Mouse (Mus musculus) lung, embryonic 14.5 days (tissue): ENCODE measurements around the gene Slc9a1. TPM values are rescaled to one million over a fixed set of nuclear protein-coding genes. Genes with fewer than 3 reads are reported as not detected.

Experiments
- ATAC-seq: fragments of 200-750 bp; cut with Nextera tagmentation; 2 replicates; pipeline ENCODE4 v1.8.0; 2017; ENCODE audit warnings: mild to moderate bottlenecking, moderate TSS enrichment, moderate library complexity; ENCODE audit not compliant: insufficient read depth
- DNase-seq: peaks from one replicate; pipeline ENCODE4 v3.0.0-alpha.2; 2015
- H3K27ac ChIP-seq: fragments of 300-500 bp; sonication (generic); 2 replicates; pipeline ENCODE4 v1.5.1; 2014; ENCODE audit warnings: low read depth, mild to moderate bottlenecking, moderate library complexity
- H3K27me3 ChIP-seq: fragments of 300-500 bp; sonication (generic); 2 replicates; pipeline ENCODE4 v1.6.1; 2014; ENCODE audit warnings: low read length, control low read depth; ENCODE audit not compliant: insufficient read depth
- H3K36me3 ChIP-seq: fragments of 300-500 bp; sonication (generic); 2 replicates; pipeline ENCODE4 v1.6.1; 2014; ENCODE audit warnings: control low read depth; ENCODE audit not compliant: insufficient read depth
- H3K4me1 ChIP-seq: fragments of 300-500 bp; sonication (generic); 2 replicates; pipeline ENCODE4 v1.6.1; 2014; ENCODE audit warnings: antibody characterized with exemption, control low read depth; ENCODE audit not compliant: insufficient read depth
- H3K4me2 ChIP-seq: fragments of 300-500 bp; sonication (generic); 2 replicates; pipeline ENCODE4 v1.6.1; 2014; ENCODE audit warnings: mild to moderate bottlenecking
- H3K4me3 ChIP-seq: fragments of 300-500 bp; sonication (generic); 2 replicates; pipeline ENCODE4 v1.5.1; 2014; ENCODE audit warnings: low read depth, low read length
- H3K9ac ChIP-seq: fragments of 300-500 bp; sonication (generic); 2 replicates; pipeline ENCODE4 v1.6.1; 2014
- H3K9me3 ChIP-seq: fragments of 300-500 bp; sonication (generic); 2 replicates; pipeline ENCODE4 v1.6.1; 2016; ENCODE audit warnings: low read depth, low read length, control low read depth
- CTCF ChIP-seq: IDR thresholded peaks from 2 replicates; pipeline ENCODE4 v1.5.1; 2016; ENCODE audit warnings: antibody characterized with exemption, low read depth
- WGBS: fragments of 180-500 bp; shearing (Covaris S2); extraction: QIAGEN DNeasy Blood & Tissue Kit; methylation state at CpG from one replicate; pipeline ENCODE4 v1.1.7; 2014; 5-methylcytosine and 5-hydroxymethylcytosine counted together
- polyA plus RNA-seq: library from polyadenylated mRNA; unstranded; fragments of >200 nt; fragmentation: Nextera tagmentation; extraction: Ambion mirVana; gene quantifications from 2 replicates; pipeline ENCODE4 v1.2.1, GENCODE M21; 2014

Gene Slc9a1
- polyA plus RNA-seq, 1 experiment from 2014 or later, result 8.7 TPM

DNA sequence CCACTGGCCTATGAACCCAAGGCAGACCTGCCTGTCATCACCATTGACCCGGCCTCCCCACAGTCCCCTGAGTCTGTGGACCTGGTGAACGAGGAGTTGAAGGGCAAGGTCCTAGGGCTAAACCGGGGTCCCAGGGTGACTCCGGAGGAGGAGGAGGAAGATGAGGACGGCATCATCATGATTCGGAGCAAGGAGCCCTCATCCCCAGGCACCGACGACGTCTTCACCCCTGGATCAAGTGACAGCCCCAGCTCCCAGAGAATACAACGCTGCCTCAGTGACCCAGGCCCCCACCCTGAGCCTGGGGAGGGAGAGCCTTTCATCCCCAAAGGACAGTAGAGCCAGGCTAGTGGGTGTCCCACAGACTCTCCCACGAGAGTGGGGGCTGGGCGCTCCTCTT is 52.5 kb downstream of the Slc9a1 start:
- ATAC-seq, result no peak
- TF ChIP-seq CTCF, result no peak

DNA sequence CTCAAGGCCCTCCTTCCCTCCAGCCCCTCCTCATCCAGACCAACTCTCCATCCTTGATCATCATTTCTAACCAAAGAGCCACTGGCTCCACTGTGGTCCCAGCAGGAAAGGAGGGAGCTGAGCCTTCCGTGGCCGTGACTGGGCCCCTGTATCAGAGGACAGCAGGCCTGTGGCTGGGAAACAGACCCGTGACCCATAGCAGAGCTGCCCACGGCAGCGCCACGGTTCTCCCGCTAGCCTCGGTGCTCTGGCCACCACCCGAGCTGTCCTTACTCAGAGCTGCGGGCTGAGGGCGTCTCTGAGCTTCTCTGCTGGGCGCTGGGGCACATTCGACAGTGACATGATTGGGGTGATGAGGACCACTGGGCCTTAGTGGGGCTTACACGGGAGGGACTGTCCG is 53.1 kb downstream of the Slc9a1 start:
- Histone ChIP-seq H3K4me3 (no peak overlapping the region), H3K27me3 (no peaks in the 10 kb centered on the region), H3K4me2 (no peak overlapping the region), H3K27ac (no peak overlapping the region), H3K9ac (no peak overlapping the region), H3K36me3 (peaks cover 40% of the 10 kb centered on the region), H3K4me1 (no peaks in the 10 kb centered on the region), H3K9me3 (no peaks in the 10 kb centered on the region)
- TF ChIP-seq CTCF, result no peak
- no peak for ATAC-seq
- 82% methylated on average over 15 of the region's 15 CpGs for WGBS
- no peak for DNase-seq

More for the DNA sequence above, 52.5 kb downstream of the Slc9a1 start:
- Histone ChIP-seq H3K9me3 (no peaks in the 10 kb centered on the region), H3K4me1 (no peaks in the 10 kb centered on the region), H3K4me2 (no peak overlapping the region), H3K4me3 (no peak overlapping the region), H3K27ac (no peak overlapping the region), H3K36me3 (peaks cover 46% of the 10 kb centered on the region), H3K27me3 (no peaks in the 10 kb centered on the region), H3K9ac (no peak overlapping the region)
- DNase-seq, result no peak
- 88% methylated on average over 12 of the region's 12 CpGs for WGBS

DNA sequence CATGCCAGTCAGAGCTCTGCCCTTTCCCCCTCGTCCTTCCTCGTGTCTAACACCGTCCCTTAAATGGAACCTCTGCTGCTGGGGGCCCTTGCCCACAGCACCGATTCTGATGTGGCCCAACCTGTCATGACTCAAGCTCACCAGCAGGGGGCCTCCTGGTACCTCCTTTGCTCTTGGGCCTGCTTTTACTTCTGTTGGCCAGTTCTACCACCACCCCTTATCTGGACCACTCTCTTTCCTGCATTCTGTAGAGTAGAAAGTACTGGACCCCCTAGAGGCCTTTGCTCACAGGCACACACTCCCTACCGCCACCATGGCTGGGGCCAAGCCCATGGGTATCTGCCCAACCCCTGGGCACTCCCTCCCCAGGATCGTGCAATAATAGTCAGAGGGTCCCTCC is 53.6 kb downstream of the Slc9a1 start:
- no peaks in the 10 kb centered on the region for H3K9me3 ChIP-seq
- H3K4me1 ChIP-seq, result no peaks in the 10 kb centered on the region
- H3K9ac ChIP-seq, result no peak overlapping the region
- no peak overlapping the region for H3K27ac ChIP-seq
- peaks cover 35% of the 10 kb centered on the region for H3K36me3 ChIP-seq
- H3K4me3 ChIP-seq, result no peak overlapping the region
- DNase-seq (peak; percentile 69), ATAC-seq (no peak)
- no peak overlapping the region for H3K4me2 ChIP-seq
- peak; percentile 90 for TF ChIP-seq CTCF
- WGBS, result 53% methylated on average over 6 of the region's 6 CpGs
- no peaks in the 10 kb centered on the region for H3K27me3 ChIP-seq

DNA sequence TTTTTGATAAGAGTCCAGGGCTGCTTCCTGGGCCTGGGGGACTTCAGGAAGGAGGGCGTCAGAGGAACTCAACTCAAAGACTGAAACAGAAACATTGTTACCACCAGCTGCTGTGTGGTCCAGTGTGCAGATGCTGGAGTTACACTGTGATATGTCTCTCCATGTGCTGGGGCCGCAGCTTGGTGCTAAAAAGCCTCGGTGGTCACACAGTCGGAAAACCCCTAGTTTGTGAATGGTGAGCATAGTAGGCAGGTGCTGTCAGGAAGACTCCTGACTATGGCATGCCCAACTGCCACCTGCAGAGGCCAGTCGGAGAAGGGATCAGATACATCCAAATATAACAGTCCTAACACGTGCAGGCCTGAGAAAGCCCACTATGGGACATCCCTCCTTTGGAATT is 54.2 kb downstream of the Slc9a1 start:
- Histone ChIP-seq H3K4me1 (no peaks in the 10 kb centered on the region), H3K27me3 (no peaks in the 10 kb centered on the region), H3K4me3 (no peak overlapping the region), H3K36me3 (peaks cover 29% of the 10 kb centered on the region), H3K9ac (no peak overlapping the region), H3K27ac (no peak overlapping the region), H3K9me3 (no peaks in the 10 kb centered on the region), H3K4me2 (no peak overlapping the region)
- no peak for TF ChIP-seq CTCF
- WGBS, result 69% methylated on average over 6 of the region's 6 CpGs
- DNase-seq (no peak), ATAC-seq (0 out of 2 replicates have a peak, but pooled peaks have one; percentile 23)

DNA sequence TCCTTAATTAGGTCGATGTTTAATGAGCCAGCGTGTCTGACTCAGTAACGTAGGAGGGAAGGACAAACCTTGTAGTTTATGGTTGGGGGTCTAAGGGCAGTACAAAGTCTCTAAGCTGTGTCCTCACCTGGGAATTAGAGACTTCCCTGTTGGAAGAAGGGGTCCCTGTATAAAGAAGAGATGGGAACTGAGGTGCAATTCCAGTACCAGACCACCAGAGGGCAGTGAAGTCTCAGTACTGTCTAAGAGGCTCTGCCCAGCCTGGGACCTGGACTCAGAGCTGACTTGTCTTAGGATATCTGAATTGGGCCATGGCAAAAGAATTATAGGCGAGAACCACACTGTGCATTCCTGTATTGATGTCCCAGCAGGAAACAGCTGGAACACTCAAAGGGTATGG is 54.6 kb downstream of the Slc9a1 start:
- Histone ChIP-seq H3K27ac (no peak overlapping the region), H3K4me2 (no peak overlapping the region), H3K36me3 (peaks cover 29% of the 10 kb centered on the region), H3K4me3 (no peak overlapping the region), H3K4me1 (no peaks in the 10 kb centered on the region), H3K9ac (no peak overlapping the region), H3K9me3 (no peaks in the 10 kb centered on the region), H3K27me3 (no peaks in the 10 kb centered on the region)
- peak; percentile 94 for DNase-seq
- ATAC-seq, result peak; percentile 44; the same call in 1 of the 2 replicates
- peak; percentile 93 for TF ChIP-seq CTCF
- 40% methylated on average over 4 of the region's 4 CpGs for WGBS

DNA sequence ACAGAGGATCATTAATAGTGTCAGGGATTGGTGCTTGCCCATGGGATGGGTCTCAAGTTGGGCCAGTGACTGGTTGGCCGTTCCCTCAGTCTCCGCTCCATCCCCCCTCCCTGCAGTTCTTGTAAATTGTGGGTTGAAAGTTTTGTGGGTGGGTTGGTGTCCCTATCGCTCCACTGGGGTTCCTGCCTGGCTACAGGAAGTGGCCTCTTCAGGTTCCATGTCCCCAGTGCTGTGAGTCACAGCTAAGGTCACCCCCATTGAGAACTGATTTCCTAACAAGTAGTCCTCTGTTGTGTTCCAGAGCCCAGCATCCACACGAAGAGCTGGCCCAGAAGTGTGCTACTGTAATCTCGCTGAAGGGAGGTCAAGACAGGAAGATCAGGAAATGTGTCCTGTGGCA is 56.6 kb downstream of the Slc9a1 start:
- no peak overlapping the region for H3K27ac ChIP-seq
- WGBS, result 66% methylated on average over 5 of the region's 5 CpGs
- ATAC-seq (no peak), DNase-seq (no peak)
- peaks cover 16% of the 10 kb centered on the region for H3K36me3 ChIP-seq
- H3K9ac ChIP-seq, result no peak overlapping the region
- no peak overlapping the region for H3K4me2 ChIP-seq
- no peak overlapping the region for H3K4me3 ChIP-seq
- no peaks in the 10 kb centered on the region for H3K27me3 ChIP-seq
- TF ChIP-seq CTCF, result no peak
- H3K9me3 ChIP-seq, result no peaks in the 10 kb centered on the region
- no peaks in the 10 kb centered on the region for H3K4me1 ChIP-seq

DNA sequence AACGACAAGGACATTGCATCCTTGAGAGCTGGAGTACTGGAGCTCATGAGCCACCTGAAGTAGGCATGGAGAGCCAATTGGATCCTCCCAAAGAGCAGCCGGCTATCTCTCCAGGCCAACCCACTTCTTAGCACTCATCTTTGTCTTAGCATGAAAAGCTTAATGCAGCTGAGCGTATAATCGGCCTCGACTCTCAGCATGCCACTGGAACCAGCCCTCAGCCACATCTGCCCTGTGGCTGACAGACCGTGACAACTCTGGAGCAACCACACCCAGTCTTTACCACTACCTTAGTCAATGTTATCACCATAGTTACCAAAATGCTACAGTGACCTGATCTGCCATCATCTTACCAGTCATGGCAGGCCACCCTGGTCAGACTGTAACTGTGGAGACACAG is 62.0 kb downstream of the Slc9a1 start:
- H3K27me3 ChIP-seq, result no peaks in the 10 kb centered on the region

More for the DNA sequence above, 62.0 kb downstream of the Slc9a1 start:
- ATAC-seq (no peak), DNase-seq (no peak)
- no peaks in the 10 kb centered on the region for H3K36me3 ChIP-seq
- no peak overlapping the region for H3K4me3 ChIP-seq
- TF ChIP-seq CTCF, result no peak
- 80% methylated on average over 6 of the region's 6 CpGs for WGBS
- no peak overlapping the region for H3K9ac ChIP-seq
- no peak overlapping the region for H3K27ac ChIP-seq
- H3K9me3 ChIP-seq, result no peaks in the 10 kb centered on the region
- no peaks in the 10 kb centered on the region for H3K4me1 ChIP-seq
- no peak overlapping the region for H3K4me2 ChIP-seq
